Mouse (Mus musculus) layer of hippocampus, adult 8-10 months (tissue): Measurements from ENCODE around the gene Sstr5. TPM values are rescaled to one million over a fixed set of nuclear protein-coding genes. Genes with fewer than 3 reads are reported as not detected.

Experiments used
- DNase-seq, 2 experiments: peaks; one replicate each; pipeline ENCODE4 v3.0.0; 2022; ENCODE audit warnings: low spot score in 2 of 2
- total RNA-seq, 4 experiments: library from RNA; stranded (reverse); gene quantifications; 2 replicates each; pipeline ENCODE4 v1.2.4; 2022

Sstr5 gene
- total RNA-seq, 4 experiments from 2014 or later = 0.10 to 0.20 (median 0.18) TPM; not detected in 1

GRCm38 (mm10) chr17:25474330-25475077 lies 22.6 kb downstream of the Sstr5 start:
- DNase-seq = peak in 1 of 2 experiments; percentile 62

- DNase-seq = no peak
These were observed 25.0 kb downstream of the Sstr5 start for GRCm38 (mm10) chr17:25472044-25472443.

- no peak for DNase-seq
These were observed 25.7 kb downstream of the Sstr5 start for GRCm38 (mm10) chr17:25471418-25471817.

- DNase-seq = peak; percentile 45 to 78
These were observed 27.3 kb downstream of the Sstr5 start for GRCm38 (mm10) chr17:25469798-25470197.

GRCm38 (mm10) chr17:25468301-25468700 lies 28.8 kb downstream of the Sstr5 start:
- DNase-seq = no peak

GRCm38 (mm10) chr17:25467781-25468180 lies 29.3 kb downstream of the Sstr5 start:
- DNase-seq = no peak

- no peak for DNase-seq
These were observed 30.8 kb downstream of the Sstr5 start for GRCm38 (mm10) chr17:25466257-25466656.

GRCm38 (mm10) chr17:25464091-25464490 lies 33.0 kb downstream of the Sstr5 start:
- DNase-seq = no peak

- no peak for DNase-seq
These were observed 33.7 kb downstream of the Sstr5 start for GRCm38 (mm10) chr17:25463326-25463945.

GRCm38 (mm10) chr17:25462236-25462875 lies 34.7 kb downstream of the Sstr5 start:
- no peak for DNase-seq

- peak; percentile 68 to 70 for DNase-seq
These were observed 40.5 kb downstream of the Sstr5 start for GRCm38 (mm10) chr17:25456540-25456939.

GRCm38 (mm10) chr17:25454272-25454671 lies 42.8 kb downstream of the Sstr5 start, which contains the start of gene Tekt4:
Tekt4 (plus strand) TSS chr17:25454615.
- peak in 1 of 2 experiments; percentile 52 for DNase-seq

GRCm38 (mm10) chr17:25452246-25452965 lies 44.7 kb downstream of the Sstr5 start:
- DNase-seq = no peak

GRCm38 (mm10) chr17:25450329-25450728 lies 46.8 kb downstream of the Sstr5 start:
- no peak for DNase-seq

GRCm38 (mm10) chr17:25447865-25448264 lies 49.2 kb downstream of the Sstr5 start:
- DNase-seq = no peak

GRCm38 (mm10) chr17:25445841-25446240 lies 51.2 kb downstream of the Sstr5 start:
- DNase-seq = no peak

GRCm38 (mm10) chr17:25445074-25445473 lies 52.0 kb downstream of the Sstr5 start:
- no peak for DNase-seq

- no peak for DNase-seq
These were observed 54.2 kb downstream of the Sstr5 start for GRCm38 (mm10) chr17:25442889-25443288.

GRCm38 (mm10) chr17:25441417-25441816 lies 55.7 kb downstream of the Sstr5 start:
- DNase-seq = no peak
